Comparison of ENCODE assay signal across 29 mouse cellular contexts in the genomic region with DNA sequence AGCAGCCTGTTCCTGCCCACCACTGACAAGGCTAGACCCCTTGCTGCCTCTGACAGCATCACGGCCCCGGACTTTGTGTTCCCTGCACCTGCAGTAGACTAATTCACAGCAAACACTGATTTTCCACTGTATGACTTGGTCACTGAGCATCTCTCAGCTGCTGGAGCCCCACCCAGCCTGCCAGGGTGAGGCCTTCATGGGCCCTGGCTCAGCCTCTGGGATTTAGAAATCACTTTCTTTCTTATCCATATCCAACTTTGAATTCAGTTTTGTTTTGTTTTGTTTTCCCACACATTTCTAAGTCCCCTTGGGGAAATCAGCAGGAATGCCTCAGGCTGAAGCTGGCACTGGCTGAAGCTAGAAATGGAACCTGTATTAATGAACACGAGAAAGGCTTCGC. TPM values are rescaled to one million over a fixed set of nuclear protein-coding genes. Genes with fewer than 3 reads are reported as not detected.
A peak's percentile ranks its signal among the peaks of the same experiment; 100 is the strongest.
DNase-seq lines count a peak whose midpoint lies in the region; ATAC-seq and TF ChIP-seq lines count a peak whose summit lies in the region.
"Had no signal": no experiment of that assay in that cellular context is flagged by ENCODE, and none has a peak within 500 bp of the region (broad histone marks: within the 10 kb centered on the region; RNA-seq: fewer than 3 reads in every experiment).

No protein-coding gene starts in this region.

- H3K36me3 ChIP-seq in intestine, embryonic 15.5 days, result no peaks in the 10 kb centered on the region
- no peaks in the 10 kb centered on the region for H3K36me3 ChIP-seq in intestine, postnatal 0 days (ENCODE audit: control insufficient read depth, insufficient read depth)
- H3K36me3 ChIP-seq in embryonic facial prominence, embryonic 13.5 days, result no peaks in the 10 kb centered on the region
- H3K36me3 ChIP-seq: heart, embryonic 10.5 days; heart, embryonic 15.5 days; liver, embryonic 15.5 days; lung, embryonic 15.5 days had no signal

- no peak overlapping the region for H3K4me2 ChIP-seq in intestine, embryonic 15.5 days (replicated peaks)
- H3K4me2 ChIP-seq in intestine, postnatal 0 days (replicated peaks; ENCODE audit: low read depth), result no peak overlapping the region
- no peak overlapping the region for H3K4me2 ChIP-seq in embryonic facial prominence, embryonic 13.5 days
- H3K4me2 ChIP-seq: forebrain, embryonic 13.5 days; heart, embryonic 15.5 days; liver, embryonic 15.5 days; lung, embryonic 15.5 days; midbrain, embryonic 11.5 days had no signal

- DNase-seq in 3T3-L1 (ENCODE audit: low read depth, low spot score), result peak; percentile 60
- peak; percentile 25 for DNase-seq in skeletal muscle tissue, adult 2 months (ENCODE audit: low read depth, low spot score)
- DNase-seq in layer of hippocampus, postnatal 14 days (ENCODE audit: low spot score in 2 of 2), result no peak
- no peak for DNase-seq in left cerebral cortex, adult 8-10 months (ENCODE audit: low spot score in 2 of 2)
- DNase-seq: adrenal gland, postnatal 14 days; B cell, adult 2 months; cerebellum, adult 11 months; cerebellum, adult 9-10 months; cerebellum, postnatal 36 days; gastrocnemius, postnatal 25 days; heart, adult 11 months; kidney, adult 9 months; kidney, postnatal 14 days; layer of hippocampus, adult 9-11 months; retina, postnatal 1 day; right cerebral cortex, postnatal 14 days; thymus, adult 18-20 months; thymus, postnatal 25 days had no signal

- no peaks in the 10 kb centered on the region for H3K27me3 ChIP-seq in intestine, embryonic 15.5 days (replicated peaks)
- H3K27me3 ChIP-seq in intestine, postnatal 0 days (replicated peaks; ENCODE audit: control insufficient read depth, insufficient read depth, low read length), result no peaks in the 10 kb centered on the region
- no peaks in the 10 kb centered on the region for H3K27me3 ChIP-seq in embryonic facial prominence, embryonic 13.5 days
- H3K27me3 ChIP-seq: forebrain, embryonic 13.5 days; liver, embryonic 15.5 days; lung, embryonic 15.5 days had no signal

- H3K4me1 ChIP-seq in intestine, embryonic 15.5 days (replicated peaks), result peaks cover 7% of the 10 kb centered on the region; the same call in 1 of the 2 replicates
- H3K4me1 ChIP-seq in intestine, postnatal 0 days (replicated peaks; ENCODE audit: control insufficient read depth, insufficient read depth, low read length), result 0 out of 2 replicates have a peak, but pooled peaks cover 1% of the 10 kb centered on the region
- peaks cover 41% of the 10 kb centered on the region for H3K4me1 ChIP-seq in embryonic facial prominence, embryonic 13.5 days
- H3K4me1 ChIP-seq: forebrain, embryonic 13.5 days had no signal

- H3K27ac ChIP-seq in intestine, embryonic 15.5 days, result no peak overlapping the region
- H3K27ac ChIP-seq in intestine, postnatal 0 days (ENCODE audit: low read depth, low read length), result no peak overlapping the region
- peak overlapping the region; percentile 84 for H3K27ac ChIP-seq in embryonic facial prominence, embryonic 13.5 days
- H3K27ac ChIP-seq: forebrain, embryonic 13.5 days; heart, embryonic 10.5 days; heart, embryonic 15.5 days; liver, embryonic 15.5 days had no signal

- no peak overlapping the region for H3K4me3 ChIP-seq in intestine, embryonic 15.5 days (replicated peaks)
- no peak overlapping the region for H3K4me3 ChIP-seq in intestine, postnatal 0 days (ENCODE audit: low read depth, low read length)
- no peak overlapping the region for H3K4me3 ChIP-seq in embryonic facial prominence, embryonic 13.5 days
- H3K4me3 ChIP-seq: forebrain, embryonic 13.5 days; heart, embryonic 10.5 days; heart, embryonic 15.5 days; liver, embryonic 15.5 days; lung, embryonic 15.5 days had no signal

- H3K9ac ChIP-seq in intestine, embryonic 15.5 days, result no peak overlapping the region
- no peak overlapping the region for H3K9ac ChIP-seq in intestine, postnatal 0 days (ENCODE audit: low read depth, low read length)
- H3K9ac ChIP-seq in embryonic facial prominence, embryonic 13.5 days, result no peak overlapping the region
- H3K9ac ChIP-seq: forebrain, embryonic 13.5 days; heart, embryonic 15.5 days; liver, embryonic 15.5 days; lung, embryonic 15.5 days had no signal

- H3K9me3 ChIP-seq in intestine, embryonic 15.5 days, result no peaks in the 10 kb centered on the region
- H3K9me3 ChIP-seq in intestine, postnatal 0 days (ENCODE audit: control insufficient read depth), result no peaks in the 10 kb centered on the region
- H3K9me3 ChIP-seq in embryonic facial prominence, embryonic 13.5 days, result no peaks in the 10 kb centered on the region
- H3K9me3 ChIP-seq: forebrain, embryonic 13.5 days; heart, embryonic 10.5 days; heart, embryonic 15.5 days; liver, embryonic 15.5 days; lung, embryonic 15.5 days had no signal

- TF ChIP-seq CTCF in intestine, postnatal 0 days (IDR thresholded peaks at IDR 0.05; ENCODE audit: low read depth), result no peak

- WGBS in intestine, embryonic 15.5 days, result 74% methylated on average over 4 of the region's 4 CpGs
- WGBS in intestine, postnatal 0 days, result 68% methylated on average over 4 of the region's 4 CpGs
- 45% methylated on average over 4 of the region's 4 CpGs for WGBS in embryonic facial prominence, embryonic 13.5 days

- peak; percentile 48; the same call in 1 of the 2 replicates for ATAC-seq in intestine, embryonic 15.5 days
- no peak for ATAC-seq in intestine, postnatal 0 days
- 0 out of 2 replicates have a peak, but pooled peaks have one; percentile 54 for ATAC-seq in embryonic facial prominence, embryonic 13.5 days (ENCODE audit: insufficient number of reproducible peaks, insufficient read depth, low FRiP score, low TSS enrichment, low read depth)
- ATAC-seq: forebrain, embryonic 13.5 days; hindbrain, embryonic 16.5 days had no signal

RNA-seq across cellular contexts. Expression of gene Dact2, which starts 20.4 kb away (rescaled TPM):
- polyA plus RNA-seq in intestine, embryonic 15.5 days (2015; fragmentation: Nextera tagmentation; extraction: Ambion mirVana), result 5.7 and 6.1 TPM in 2 replicates
- 6.2 and 7.8 TPM in 2 replicates for polyA plus RNA-seq in intestine, postnatal 0 days (2015; fragmentation: Nextera tagmentation; extraction: Ambion mirVana)
- 2.5 and 3.1 TPM in 2 replicates for polyA plus RNA-seq in embryonic facial prominence, embryonic 13.5 days (2015; fragmentation: Nextera tagmentation; extraction: Ambion mirVana)
- 10 to 100 TPM; 20.0 to 23.2 TPM for total RNA-seq in layer of hippocampus, postnatal 14 days (2021)
- total RNA-seq in left cerebral cortex, adult 8-10 months (2022), result 10 to 100 TPM; 76.6 to 98.0 (median 87.1) TPM
- total RNA-seq: megakaryocyte, adult 5-6 weeks had no signal

Comparison
In these comparisons a context has a peak if more than half of its experiments do, and no peak if none do; other contexts are left out.
1. DNase-seq: peak in 3T3-L1 (single experiment) and skeletal muscle tissue, adult 2 months (single experiment); none in layer of hippocampus, postnatal 14 days (0 of 2) and left cerebral cortex, adult 8-10 months (0 of 2).